Mouse (Mus musculus) central nervous system, embryonic 14 days (tissue): ENCODE data around the gene Slco4a1. TPM values are rescaled to one million over a fixed set of nuclear protein-coding genes. Genes with fewer than 3 reads are reported as not detected.

Source experiments
- polyA plus RNA-seq: library from polyadenylated mRNA; depleted of rRNA; stranded (reverse); fragments of >200 nt; gene quantifications from 2 replicates; pipeline ENCODE4 v1.2.3, GENCODE M21; 2012; rRNA removed

Gene Slco4a1
- polyA plus RNA-seq, result 2.4 TPM in 2 replicates

DNA sequence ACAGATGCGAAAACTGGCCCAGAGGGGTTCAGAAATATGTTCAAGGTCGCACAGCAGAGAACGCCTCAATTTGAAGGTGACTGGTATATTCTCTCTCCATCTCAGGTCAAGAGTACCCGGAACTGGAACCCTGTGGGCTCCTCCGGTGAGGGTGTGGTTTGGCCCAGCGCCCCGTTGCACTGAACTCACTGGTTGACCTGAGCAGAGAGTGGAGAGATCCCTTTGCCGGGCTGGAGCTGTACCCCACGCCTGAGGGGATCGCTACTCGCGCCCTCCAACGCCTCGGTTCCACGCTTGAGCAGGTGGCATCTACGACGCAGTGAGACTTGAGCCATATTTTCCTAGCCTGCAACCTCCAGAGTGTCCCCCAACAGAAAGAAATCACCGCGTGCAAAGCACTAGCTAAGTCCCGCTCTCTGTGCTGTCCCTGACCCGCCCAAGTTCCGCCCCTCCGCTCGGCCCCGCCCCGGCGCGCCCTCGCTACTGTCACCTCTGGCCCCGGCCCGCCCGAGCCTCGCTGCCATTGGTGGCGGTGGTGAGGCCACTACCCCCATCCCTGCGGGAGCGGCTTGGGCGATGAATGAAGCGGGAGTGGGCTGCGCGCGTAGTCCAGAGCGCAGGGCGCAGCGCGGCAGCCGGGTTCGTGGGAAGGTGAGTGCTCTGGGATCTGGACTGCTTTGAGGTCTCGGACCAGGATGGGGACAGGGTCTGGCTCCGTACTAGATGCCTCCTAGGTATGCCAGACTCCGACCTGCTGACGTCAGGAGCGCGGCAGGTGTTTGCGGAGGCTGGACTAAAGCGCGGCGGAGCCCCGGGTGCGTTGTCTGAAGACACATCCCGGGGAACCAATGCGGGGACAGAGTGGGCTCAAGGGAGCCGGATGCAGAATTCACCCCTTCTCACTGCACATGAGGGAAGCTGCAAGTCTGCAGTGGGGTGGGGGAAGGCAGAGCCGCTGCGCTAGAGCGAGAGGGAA, at the start of gene Slco4a1:
Slco4a1 (plus strand) TSS at position 523 of the 976 bp plus-strand sequence.

GRCm38 (mm10) chr2:180499741-180500140, 43.7 kb downstream of the Slco4a1 start, which contains the start of gene Ntsr1:
Gene Ntsr1 (plus strand): TSS chr2:180499976.

Other genes starting within 250 kb of the Slco4a1 start
- 5.2 and 14.0 TPM in 2 replicates for gene Lama5, start 230.4 kb upstream of the Slco4a1 start, polyA plus RNA-seq
- 2,791 and 2,950 TPM in 2 replicates for gene Rps21, start 198.9 kb upstream of the Slco4a1 start, polyA plus RNA-seq
- gene Cables2, start 182.7 kb upstream of the Slco4a1 start, polyA plus RNA-seq, result 48.8 and 50.4 TPM in 2 replicates
- gene Rbbp8nl, start 166.4 kb upstream of the Slco4a1 start, polyA plus RNA-seq, result 0.26 TPM in 1 of 2 replicates, not detected in the other
- gene Gata5, start 121.5 kb upstream of the Slco4a1 start, polyA plus RNA-seq, result not detected in 2 replicates
- gene Ntsr1, start 43.7 kb downstream of the Slco4a1 start, polyA plus RNA-seq, result 2.4 and 3.2 TPM in 2 replicates
- gene Mrgbp, start 125.1 kb downstream of the Slco4a1 start, polyA plus RNA-seq, result 65.3 and 71.8 TPM in 2 replicates
- 126 and 132 TPM in 2 replicates for gene Ogfr, start 133.0 kb downstream of the Slco4a1 start, polyA plus RNA-seq
- gene Col9a3, start 141.5 kb downstream of the Slco4a1 start, polyA plus RNA-seq, result 49.9 and 240 TPM in 2 replicates
- 1.7 and 1.8 TPM in 2 replicates for gene Tcfl5, start 186.5 kb downstream of the Slco4a1 start, polyA plus RNA-seq